Mouse (Mus musculus): ENCODE results near the gene Zfp52.

DNA sequence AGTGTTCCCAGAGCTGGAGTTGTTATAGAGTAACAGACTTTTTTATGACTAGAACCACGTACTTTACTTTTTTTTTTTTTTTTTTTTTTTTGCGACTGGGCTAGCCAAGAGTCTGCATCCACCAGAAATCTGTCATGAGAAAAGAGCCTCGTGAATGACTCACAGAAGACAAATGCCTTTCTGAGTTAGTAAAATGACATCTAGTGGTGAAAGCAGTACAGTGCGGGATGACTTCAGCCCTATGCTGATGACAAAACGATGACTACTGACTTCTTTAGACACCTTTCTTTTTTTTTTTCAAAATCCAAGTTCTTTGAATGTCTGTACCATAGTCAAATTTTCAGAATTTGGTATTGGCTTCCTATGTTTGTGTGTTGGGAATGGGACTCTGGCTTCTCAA lies 30.9 kb downstream of the Zfp52 start:
- TF ChIP-seq CTCF (IDR thresholded peaks at IDR 0.05; ENCODE audit: low read depth, low read length) (peak; percentile 46), TAL1 (conservative IDR thresholded peaks at IDR 0.05; ENCODE audit: low read depth, low read length) (no peak), POLR2AphosphoS5 (IDR thresholded peaks at IDR 0.05; ENCODE audit: insufficient replicate concordance, low read depth, low read length) (no peak)

Data from G1E (cell line).